Mouse (Mus musculus) frontal cortex, adult 2 months (tissue): ENCODE results near the gene Pla2g2f. TPM values are rescaled to one million over a fixed set of nuclear protein-coding genes. Genes with fewer than 3 reads are reported as not detected.

Experiments
- polyA plus RNA-seq: library from polyadenylated mRNA; depleted of rRNA; stranded (reverse); fragments of >200 nt; gene quantifications from 2 replicates; pipeline ENCODE4 v1.2.3, GENCODE M21; 2012; rRNA removed

Pla2g2f gene
- polyA plus RNA-seq, 1 experiment, result 0.08 TPM

Other genes starting within 250 kb of the Pla2g2f start
- gene Vwa5b1, start 121.7 kb downstream of the Pla2g2f start, polyA plus RNA-seq, result 2.4 TPM in 2 replicates
- 0.16 and 0.29 TPM in 2 replicates for gene Pla2g2c, start 32.8 kb downstream of the Pla2g2f start, polyA plus RNA-seq
- 1.2 and 1.4 TPM in 2 replicates for gene Ubxn10, start 20.5 kb downstream of the Pla2g2f start, polyA plus RNA-seq
- gene Pla2g2d, start 18.1 kb upstream of the Pla2g2f start, polyA plus RNA-seq, result 0.17 and 0.58 TPM in 2 replicates
- 6.4 and 9.2 TPM in 2 replicates for gene Pla2g5, start 105.9 kb upstream of the Pla2g2f start, polyA plus RNA-seq
- not detected in 2 replicates for gene Gm13030, start 116.3 kb upstream of the Pla2g2f start, polyA plus RNA-seq
- gene Pla2g2e, start 120.3 kb upstream of the Pla2g2f start, polyA plus RNA-seq, result 0.19 TPM in 1 of 2 replicates, not detected in the other
- 11.3 and 13.3 TPM in 2 replicates for gene Otud3, start 156.3 kb upstream of the Pla2g2f start, polyA plus RNA-seq
- not detected in 2 replicates for gene Rnf186, start 209.5 kb upstream of the Pla2g2f start, polyA plus RNA-seq
- 3.3 and 3.4 TPM in 2 replicates for gene Tmco4, start 215.3 kb upstream of the Pla2g2f start, polyA plus RNA-seq